Mouse (Mus musculus) midbrain, embryonic 11.5 days (tissue): ENCODE measurements around the gene Lpcat2. TPM values are rescaled to one million over a fixed set of nuclear protein-coding genes. Genes with fewer than 3 reads are reported as not detected.

Experiments used
- ATAC-seq: fragments of 200-750 bp; cut with Nextera tagmentation; 2 replicates; pipeline ENCODE4 v1.8.0; 2017; ENCODE audit warnings: moderate TSS enrichment, moderate library complexity; ENCODE audit not compliant: low FRiP score
- DNase-seq: peaks from one replicate; pipeline ENCODE4 v3.0.0; 2015; ENCODE audit warnings: low spot score; ENCODE audit errors: missing footprints
- H3K27ac ChIP-seq: fragments of 300-500 bp; sonication (generic); 2 replicates; pipeline ENCODE4 v1.5.1; 2014; ENCODE audit warnings: low read depth, low read length
- H3K27me3 ChIP-seq: fragments of 300-500 bp; sonication (generic); 2 replicates; pipeline ENCODE4 v1.6.1; 2014; ENCODE audit warnings: mild to moderate bottlenecking, low read length, moderate library complexity, mixed read lengths; ENCODE audit not compliant: control insufficient read depth, insufficient read depth
- H3K36me3 ChIP-seq: fragments of 300-500 bp; sonication (generic); 2 replicates; pipeline ENCODE4 v1.6.1; 2014; ENCODE audit warnings: mild to moderate bottlenecking, low read length, moderate library complexity, mixed read lengths; ENCODE audit not compliant: control insufficient read depth, insufficient read depth
- H3K4me1 ChIP-seq: fragments of 300-500 bp; sonication (generic); 2 replicates; pipeline ENCODE4 v1.6.1; 2014; ENCODE audit warnings: low read length; ENCODE audit not compliant: control insufficient read depth, insufficient read depth
- H3K4me2 ChIP-seq: fragments of 300-500 bp; sonication (generic); 2 replicates; pipeline ENCODE4 v1.6.1; 2014; ENCODE audit warnings: mild to moderate bottlenecking, moderate library complexity
- H3K4me3 ChIP-seq: fragments of 300-500 bp; sonication (generic); 2 replicates; pipeline ENCODE4 v1.5.1; 2014; ENCODE audit warnings: low read depth, low read length
- H3K9ac ChIP-seq: fragments of 300-500 bp; sonication (generic); 2 replicates; pipeline ENCODE4 v1.6.1; 2014; ENCODE audit warnings: low read length
- H3K9me3 ChIP-seq: fragments of 300-500 bp; sonication (generic); 2 replicates; pipeline ENCODE4 v1.6.1; 2016; ENCODE audit warnings: low read length; ENCODE audit not compliant: control insufficient read depth
- WGBS: fragments of 180-500 bp; shearing (Covaris S2); extraction: QIAGEN DNeasy Blood & Tissue Kit; methylation state at CpG from one replicate; pipeline ENCODE4 v1.1.7; 2014; 5-methylcytosine and 5-hydroxymethylcytosine counted together
- microRNA-seq: library from miRNA; unstranded; fragments of <30 nt; microRNA quantifications from one replicate; pipeline ENCODE4, GENCODE M21; 2017
- polyA plus RNA-seq: library from polyadenylated mRNA; unstranded; fragments of >200 nt; fragmentation: Nextera tagmentation; extraction: Ambion mirVana; gene quantifications from 2 replicates; pipeline ENCODE4 v1.2.1, GENCODE M21; 2014

Gene Lpcat2
- polyA plus RNA-seq, 1 experiment from 2014 or later: 2.8 TPM

DNA sequence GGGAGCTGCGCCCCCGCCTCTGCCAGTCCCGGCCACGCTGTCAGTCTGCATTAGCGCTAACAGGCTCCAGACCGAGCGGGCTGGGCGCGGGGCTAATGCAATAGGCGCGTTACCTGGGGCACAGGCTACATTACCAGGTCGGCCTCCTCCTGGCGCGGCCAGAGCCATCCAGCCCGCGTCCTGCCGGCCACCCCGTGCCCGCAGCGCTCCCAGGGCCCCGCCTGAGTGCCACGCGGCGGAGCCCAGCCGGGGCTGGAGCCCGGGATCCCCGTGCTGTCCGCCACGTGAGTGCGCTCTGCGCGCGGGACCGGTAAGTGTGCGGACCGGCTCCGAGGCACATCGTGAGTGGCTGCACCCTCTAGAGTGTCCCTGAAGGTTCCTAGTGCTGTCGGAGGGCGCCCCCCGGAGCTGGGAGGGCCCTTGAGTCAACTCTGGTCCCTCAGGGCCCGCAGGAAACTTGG is 105.3 kb downstream of the Lpcat2 start:
- Histone ChIP-seq H3K27me3 (peaks cover 29% of the 10 kb centered on the region), H3K36me3 (no peaks in the 10 kb centered on the region), H3K9ac (peak overlapping the region; percentile 30; the same call in 1 of the 2 replicates), H3K4me3 (peak overlapping the region; percentile 36), H3K9me3 (no peaks in the 10 kb centered on the region), H3K27ac (no peak overlapping the region), H3K4me2 (peak overlapping the region; percentile 75), H3K4me1 (peaks cover 9% of the 10 kb centered on the region)
- 1% methylated on average over 42 of the region's 42 CpGs for WGBS
- peak; percentile 92 for DNase-seq
- ATAC-seq: peak; percentile 46; the same call in 1 of the 2 replicates

DNA sequence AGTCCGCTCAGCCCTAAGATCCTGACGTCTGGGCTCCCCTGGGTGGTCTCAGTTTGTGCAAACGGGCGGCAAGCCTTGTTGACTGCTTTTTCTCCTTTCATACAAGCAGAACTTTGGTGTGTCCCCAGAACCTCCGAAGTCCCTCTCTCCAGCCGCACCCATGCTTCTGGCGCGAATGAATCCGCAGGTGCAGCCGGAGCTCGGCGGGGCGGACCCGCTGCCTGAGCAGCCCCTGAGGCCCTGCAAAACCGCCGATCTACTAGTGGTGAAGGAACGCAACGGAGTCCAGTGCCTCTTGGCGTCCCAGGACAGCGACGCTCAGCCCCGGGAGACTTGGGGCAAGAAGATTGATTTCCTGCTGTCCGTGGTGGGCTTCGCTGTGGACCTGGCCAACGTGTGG is 105.9 kb downstream of the Lpcat2 start:
- Histone ChIP-seq H3K4me2 (peak overlapping the region; percentile 75), H3K36me3 (no peaks in the 10 kb centered on the region), H3K27ac (no peak overlapping the region), H3K4me3 (peak overlapping the region; percentile 36), H3K9me3 (no peaks in the 10 kb centered on the region), H3K4me1 (peaks cover 9% of the 10 kb centered on the region), H3K9ac (no peak overlapping the region), H3K27me3 (peaks cover 29% of the 10 kb centered on the region)
- 2% methylated on average over 25 of the region's 25 CpGs for WGBS
- ATAC-seq (no peak), DNase-seq (peak; percentile 91)

DNA sequence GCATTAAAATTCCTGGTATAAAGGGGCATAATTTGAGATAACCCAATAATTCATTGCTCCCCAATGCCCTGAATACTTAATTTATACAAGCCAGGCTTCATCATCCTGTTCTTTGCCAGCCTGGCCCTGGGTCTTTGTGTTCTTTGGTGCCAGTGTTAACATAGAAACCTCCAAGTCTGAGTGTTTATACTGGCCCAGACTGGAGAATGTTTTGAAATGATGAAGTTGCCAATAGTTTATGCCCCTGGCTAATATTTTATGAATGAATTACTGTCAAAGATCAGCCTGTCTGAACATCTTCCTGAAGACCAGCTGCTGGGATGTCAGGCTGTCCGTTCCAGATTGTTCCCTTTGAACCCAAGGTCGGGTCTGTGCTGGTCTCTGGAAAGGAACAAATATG is 109.4 kb downstream of the Lpcat2 start:
- Histone ChIP-seq H3K9ac (no peak overlapping the region), H3K4me3 (no peak overlapping the region)
- WGBS: 69% methylated on average over 2 of the region's 2 CpGs

More for the DNA sequence above, 109.4 kb downstream of the Lpcat2 start:
- DNase-seq (no peak), ATAC-seq (no peak)
- Histone ChIP-seq H3K9me3 (no peaks in the 10 kb centered on the region), H3K36me3 (no peaks in the 10 kb centered on the region), H3K27me3 (peaks cover 26% of the 10 kb centered on the region), H3K4me2 (no peak overlapping the region), H3K27ac (no peak overlapping the region), H3K4me1 (peaks cover 9% of the 10 kb centered on the region)

Small RNA genes within 50 kb of the gene (microRNA-seq; reads per million reads assigned to microRNA genes)
- not detected for gene Gm22151

Other genes starting within 250 kb of the Lpcat2 start
- 2.3 and 2.6 TPM in 2 replicates for gene Irx6, start 181.1 kb upstream of the Lpcat2 start, polyA plus RNA-seq
- 51.3 and 62.1 TPM in 2 replicates for gene Mmp2, start 28.0 kb upstream of the Lpcat2 start, polyA plus RNA-seq
- 0.18 TPM in 1 of 2 replicates, not detected in the other for gene Capns2, start 46.1 kb downstream of the Lpcat2 start, polyA plus RNA-seq
- gene Slc6a2, start 104.7 kb downstream of the Lpcat2 start, polyA plus RNA-seq: 0.03 TPM in 1 of 2 replicates, not detected in the other
- gene Ces1a, start 192.9 kb downstream of the Lpcat2 start, polyA plus RNA-seq: not detected in 2 replicates
- gene Ces1b, start 224.7 kb downstream of the Lpcat2 start, polyA plus RNA-seq: not detected in 2 replicates